Mouse (Mus musculus): ENCODE results near the gene Slc37a3.

Slc37a3 gene

GRCm38 (mm10) chr6:39320286-39320685 is 57.2 kb downstream of the Slc37a3 start:
- no peak for DNase-seq (ENCODE audit: extremely low spot score, low read depth, low spot score)

- DNase-seq (ENCODE audit: extremely low spot score, low read depth, low spot score): no peak
Measured at GRCm38 (mm10) chr6:39319061-39319761, 58.3 kb downstream of the Slc37a3 start.

- no peak for DNase-seq (ENCODE audit: extremely low spot score, low read depth, low spot score)
Measured at GRCm38 (mm10) chr6:39318631-39319010, 58.9 kb downstream of the Slc37a3 start.

- no peak for DNase-seq (ENCODE audit: extremely low spot score, low read depth, low spot score)
Measured at GRCm38 (mm10) chr6:39317854-39318630, 59.4 kb downstream of the Slc37a3 start.

- DNase-seq (ENCODE audit: extremely low spot score, low read depth, low spot score): no peak
Measured at GRCm38 (mm10) chr6:39316089-39316488, 61.4 kb downstream of the Slc37a3 start.

GRCm38 (mm10) chr6:39314461-39314860 is 63.0 kb downstream of the Slc37a3 start:
- DNase-seq (ENCODE audit: extremely low spot score, low read depth, low spot score): no peak

GRCm38 (mm10) chr6:39311786-39312185 is 65.7 kb downstream of the Slc37a3 start:
- no peak for DNase-seq (ENCODE audit: extremely low spot score, low read depth, low spot score)

- no peak for DNase-seq (ENCODE audit: extremely low spot score, low read depth, low spot score)
Measured at GRCm38 (mm10) chr6:39304371-39304874, 73.1 kb downstream of the Slc37a3 start.

- DNase-seq (ENCODE audit: extremely low spot score, low read depth, low spot score): no peak
Measured at GRCm38 (mm10) chr6:39301484-39301883, 76.0 kb downstream of the Slc37a3 start.

GRCm38 (mm10) chr6:39297079-39297478 is 80.4 kb downstream of the Slc37a3 start:
- no peak for DNase-seq (ENCODE audit: extremely low spot score, low read depth, low spot score)

- DNase-seq (ENCODE audit: extremely low spot score, low read depth, low spot score): no peak
Measured at GRCm38 (mm10) chr6:39296474-39296873, 81.0 kb downstream of the Slc37a3 start.

GRCm38 (mm10) chr6:39295727-39296411 is 81.6 kb downstream of the Slc37a3 start:
- DNase-seq (ENCODE audit: extremely low spot score, low read depth, low spot score): no peak

GRCm38 (mm10) chr6:39289721-39290120 is 87.8 kb downstream of the Slc37a3 start:
- DNase-seq (ENCODE audit: extremely low spot score, low read depth, low spot score): no peak

- no peak for DNase-seq (ENCODE audit: extremely low spot score, low read depth, low spot score)
Measured at GRCm38 (mm10) chr6:39287782-39288181, 89.7 kb downstream of the Slc37a3 start.

GRCm38 (mm10) chr6:39286732-39287083 is 90.8 kb downstream of the Slc37a3 start:
- DNase-seq (ENCODE audit: extremely low spot score, low read depth, low spot score): no peak

GRCm38 (mm10) chr6:39286053-39286731 is 91.3 kb downstream of the Slc37a3 start:
- DNase-seq (ENCODE audit: extremely low spot score, low read depth, low spot score): no peak

GRCm38 (mm10) chr6:39284836-39285235 is 92.6 kb downstream of the Slc37a3 start:
- no peak for DNase-seq (ENCODE audit: extremely low spot score, low read depth, low spot score)

Measured in hindlimb bud, embryonic 11.5 days (tissue).